Mouse (Mus musculus) gastrocnemius, postnatal 4 days (tissue): ENCODE measurements around the gene Cog2. TPM values are rescaled to one million over a fixed set of nuclear protein-coding genes. Genes with fewer than 3 reads are reported as not detected.

ENCODE experiments used
- DNase-seq, 2 experiments: peaks; one replicate each; pipeline ENCODE4 v3.0.0; 2021 to 2022; ENCODE audit warnings: low spot score in 2 of 2, mixed read lengths in 2 of 2
- total RNA-seq, 2 experiments: library from RNA; stranded (reverse); gene quantifications; 2 replicates each; pipeline ENCODE4 v1.2.3; 2021

The Cog2 gene
- total RNA-seq, 2 experiments from 2014 or later: 29.3 to 33.9 TPM

DNA sequence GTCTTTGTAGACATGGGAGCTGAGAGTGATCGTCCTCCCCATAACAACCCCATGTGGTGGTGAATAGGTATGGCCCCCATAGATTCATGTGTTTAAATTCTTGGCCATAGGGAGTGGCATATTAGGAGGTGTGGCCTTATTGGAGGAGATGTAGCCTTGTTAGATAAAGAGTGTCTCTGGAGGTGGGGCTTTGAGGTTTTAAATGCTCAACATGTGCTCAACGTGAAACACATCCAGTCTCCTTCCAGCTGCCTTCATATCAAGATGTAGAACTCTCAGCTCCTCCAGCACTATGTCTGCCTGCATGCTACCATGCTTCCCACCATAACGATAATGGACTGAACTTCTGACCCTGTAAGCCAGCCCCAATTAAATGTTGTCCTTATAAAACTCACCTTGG, 4.5 kb upstream of the Cog2 start:
- DNase-seq: no peak

GRCm38 (mm10) chr8:124516525-124516924, 4.0 kb upstream of the Cog2 start:
- DNase-seq: no peak

DNA sequence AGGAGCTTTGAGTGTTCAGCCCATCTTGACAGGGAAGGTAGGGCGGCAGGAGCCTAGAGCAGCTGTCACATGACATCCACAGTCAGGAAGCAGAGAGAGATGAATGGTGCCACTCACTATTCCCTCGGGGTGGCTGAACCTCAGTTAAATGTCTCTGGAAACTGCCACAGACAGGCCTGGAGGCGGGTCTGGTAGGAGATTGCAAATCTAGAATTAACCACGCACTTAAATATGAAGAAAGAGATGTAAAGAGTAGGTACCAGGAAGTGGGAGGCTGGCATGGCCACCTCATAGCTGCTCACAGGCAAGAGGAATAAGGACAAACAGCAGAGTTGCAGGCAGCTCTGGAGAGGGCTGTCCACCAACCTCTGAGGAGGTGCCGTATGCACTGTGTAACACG, 3.4 kb upstream of the Cog2 start:
- no peak for DNase-seq

DNA sequence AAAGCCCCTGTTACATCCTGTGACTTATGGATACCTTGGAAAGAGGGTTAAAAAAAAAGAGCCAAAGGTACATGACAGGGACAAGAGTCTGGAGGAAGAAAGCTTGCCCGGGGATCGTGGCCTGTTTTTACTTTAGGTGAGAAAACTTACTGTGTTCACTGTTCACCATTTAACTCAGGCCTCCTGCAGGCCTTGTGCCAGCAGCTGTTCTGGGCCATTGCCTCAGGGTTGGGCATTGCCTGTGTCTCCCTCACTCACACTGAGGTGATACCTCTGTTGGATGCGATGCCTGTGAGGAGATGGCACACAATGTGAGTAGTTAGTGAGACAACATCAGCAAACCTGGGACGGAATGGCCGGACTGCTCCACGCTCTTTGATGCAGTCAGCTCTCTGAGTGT, 1.4 kb downstream of the Cog2 start:
- DNase-seq: no peak

- DNase-seq: no peak
These were observed 5.7 kb downstream of the Cog2 start for GRCm38 (mm10) chr8:124526261-124526660.

GRCm38 (mm10) chr8:124530076-124530475, 9.5 kb downstream of the Cog2 start:
- no peak for DNase-seq

GRCm38 (mm10) chr8:124530556-124530955, 10.0 kb downstream of the Cog2 start:
- DNase-seq: no peak

DNA sequence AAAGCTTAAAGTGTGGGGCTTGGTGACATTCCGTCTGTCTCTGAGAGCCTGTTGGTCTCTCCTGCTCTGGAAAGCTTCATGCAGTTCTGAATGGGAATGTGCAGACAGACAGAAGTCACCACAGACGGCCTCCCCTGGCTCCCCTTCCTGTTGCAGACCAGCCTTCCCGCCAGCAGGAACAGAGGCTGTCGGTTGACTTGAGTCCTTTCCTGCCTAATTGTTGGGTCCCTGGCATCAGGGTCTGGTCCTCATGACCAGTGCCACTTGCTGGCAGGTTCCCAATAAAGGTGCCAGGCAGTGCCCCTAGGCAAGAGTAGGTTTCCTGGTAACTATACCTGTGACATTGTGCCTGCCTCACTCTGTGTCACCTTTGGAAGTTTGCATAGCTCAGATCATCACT, 10.4 kb downstream of the Cog2 start:
- no peak for DNase-seq

DNA sequence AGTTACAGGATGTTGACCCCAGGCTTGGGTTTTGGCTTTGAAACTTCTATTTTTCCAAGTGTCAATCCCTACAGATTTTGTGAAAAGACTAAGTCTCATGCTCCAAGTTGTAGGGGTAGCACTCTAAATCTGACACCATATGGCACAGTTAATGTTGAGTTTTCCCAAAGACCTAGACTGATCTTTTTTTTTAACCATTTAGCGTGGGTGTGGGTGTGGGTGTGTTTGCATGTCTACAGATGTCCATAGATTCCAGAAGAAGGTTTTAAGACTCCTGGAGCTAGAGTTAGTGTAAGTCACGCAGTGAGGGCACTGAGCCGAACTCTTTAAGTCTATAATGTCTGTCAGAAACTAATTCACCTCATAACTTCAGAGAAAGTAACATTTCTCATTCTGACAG, 12.1 kb downstream of the Cog2 start:
- DNase-seq: no peak

GRCm38 (mm10) chr8:124535451-124535850, 14.9 kb downstream of the Cog2 start:
- DNase-seq: no peak

DNA sequence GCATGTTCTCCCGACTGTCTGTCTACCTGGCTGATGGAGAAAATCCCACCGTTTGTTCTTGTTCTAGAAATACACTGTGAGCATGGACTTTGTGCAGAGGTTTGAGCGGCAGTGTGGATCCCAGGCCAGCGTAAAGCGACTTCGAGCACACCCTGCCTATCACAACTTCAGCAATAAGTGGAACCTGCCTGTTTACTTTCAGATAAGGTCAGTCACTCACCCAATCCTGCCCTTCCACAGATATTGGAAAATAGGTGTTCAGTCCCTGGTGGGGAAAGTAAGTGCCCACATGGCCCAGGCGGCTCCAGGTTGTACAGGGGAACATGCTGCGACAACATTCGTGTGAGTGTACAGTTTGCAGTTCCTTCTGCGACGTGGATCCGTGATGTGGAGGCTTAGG, 20.3 kb downstream of the Cog2 start:
- DNase-seq: no peak

DNA sequence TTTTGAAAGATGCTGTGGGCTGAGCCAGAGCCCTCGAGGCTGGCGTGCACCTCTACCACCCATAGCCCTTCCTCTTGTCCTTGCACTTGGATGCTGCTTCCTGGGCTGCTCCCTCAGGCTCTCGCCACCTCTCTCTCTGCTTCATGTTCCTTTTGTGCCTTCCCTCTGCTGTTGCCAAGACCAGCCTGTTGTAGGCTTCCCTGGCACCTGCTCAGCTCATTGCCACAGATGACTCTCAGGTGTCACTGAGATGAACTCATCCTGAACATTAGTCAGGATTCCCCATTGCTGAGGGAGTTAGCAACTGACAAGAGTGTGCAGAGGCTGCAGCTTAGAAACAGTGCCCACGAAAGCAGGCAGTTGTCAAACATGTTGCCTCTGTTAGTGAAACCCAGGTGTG, 21.4 kb downstream of the Cog2 start:
- DNase-seq: no peak

- no peak for DNase-seq
These were observed 22.7 kb downstream of the Cog2 start for GRCm38 (mm10) chr8:124543272-124543671.

DNA sequence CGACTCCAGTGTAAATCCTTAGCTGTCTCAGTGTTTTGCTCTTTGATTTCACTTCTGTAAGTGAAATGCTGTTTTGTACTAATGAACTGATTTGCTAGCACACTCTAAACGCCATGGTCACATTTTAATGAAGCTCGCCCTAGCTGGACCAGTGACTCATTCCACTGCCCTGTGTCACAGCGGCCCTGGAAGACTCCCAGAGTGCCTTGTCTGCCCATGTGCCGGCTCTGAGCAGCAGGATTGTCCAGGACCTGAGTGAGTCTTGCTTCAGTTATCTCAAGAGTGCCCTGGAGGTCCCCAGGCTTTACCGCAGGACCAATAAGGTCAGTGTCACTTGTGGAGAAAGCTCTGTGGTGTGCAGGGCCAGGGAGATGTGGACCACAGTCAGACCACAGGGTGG, 25.8 kb downstream of the Cog2 start:
- DNase-seq: no peak

DNA sequence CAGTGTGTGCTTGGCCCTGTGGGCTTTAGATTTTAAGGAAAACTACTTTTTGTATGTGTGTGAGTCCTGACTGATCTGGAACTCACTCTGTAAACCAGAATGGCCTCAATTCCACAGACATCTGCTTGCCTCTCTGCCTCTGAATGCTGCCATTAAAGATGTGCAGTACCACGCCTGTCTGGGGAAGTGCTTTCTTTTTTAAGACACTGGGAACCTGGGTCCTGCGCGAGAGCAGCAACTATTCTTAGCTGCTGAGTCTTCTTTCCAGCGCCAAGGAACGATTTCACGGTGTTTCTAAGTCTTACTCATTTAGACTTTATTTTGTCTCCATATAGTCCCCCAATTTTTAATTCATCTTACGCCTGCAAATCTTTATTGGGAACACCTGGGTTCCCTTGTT, 26.2 kb downstream of the Cog2 start:
- DNase-seq: no peak

DNA sequence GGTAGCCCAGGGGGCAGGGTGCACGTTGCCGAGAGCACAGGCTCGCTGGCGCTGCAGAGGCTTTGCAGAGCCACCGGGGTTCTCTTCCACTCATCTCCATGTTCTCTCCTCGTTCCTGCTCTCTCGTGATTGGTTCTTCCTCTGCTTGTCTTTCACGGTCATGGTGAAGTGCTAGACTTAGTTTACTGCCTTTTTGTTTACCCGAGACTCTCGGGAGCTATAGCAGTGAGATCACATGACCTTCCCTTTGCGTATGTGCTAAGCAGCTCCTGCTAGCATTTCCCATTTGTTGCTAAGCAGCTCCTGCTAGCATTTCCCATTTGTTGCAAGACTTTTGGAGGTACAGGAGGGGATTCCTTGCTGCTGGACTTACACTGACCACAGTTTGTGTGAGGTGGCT, 26.7 kb downstream of the Cog2 start:
- no peak for DNase-seq

- no peak for DNase-seq
These were observed 27.6 kb downstream of the Cog2 start for GRCm38 (mm10) chr8:124548187-124548586.

DNA sequence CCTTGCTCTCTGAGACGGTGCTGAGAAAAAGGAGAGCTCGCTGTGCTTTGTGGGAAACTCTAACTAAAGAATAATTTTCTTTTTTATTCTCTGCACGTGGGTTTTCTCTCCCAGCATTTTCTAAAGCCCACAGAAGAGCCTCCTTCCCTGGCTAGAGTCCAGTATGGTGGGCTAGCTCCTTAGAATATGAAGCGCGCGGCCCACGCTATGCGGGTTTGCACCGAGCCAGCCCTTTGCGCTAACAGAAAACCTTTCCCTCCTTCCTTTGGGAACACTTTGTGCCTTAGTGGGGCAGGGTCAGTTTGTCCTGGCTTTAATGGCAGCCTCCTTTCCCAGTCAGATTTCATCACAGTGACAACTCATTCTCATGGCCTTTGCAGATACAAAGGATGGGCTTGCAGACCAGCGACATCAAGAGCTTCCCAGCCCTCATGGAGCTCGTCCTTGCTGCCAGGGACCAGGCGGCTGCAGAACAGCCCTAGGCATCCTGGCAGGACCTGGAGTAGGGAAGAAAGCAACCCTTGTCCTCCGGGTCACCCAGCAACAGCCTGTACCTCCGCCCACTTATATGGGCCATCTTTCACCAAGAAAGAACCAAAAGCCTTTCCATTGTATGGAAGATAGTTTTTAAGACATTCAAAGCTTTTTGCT, 30.6 kb downstream of the Cog2 start:
- DNase-seq: no peak

DNA sequence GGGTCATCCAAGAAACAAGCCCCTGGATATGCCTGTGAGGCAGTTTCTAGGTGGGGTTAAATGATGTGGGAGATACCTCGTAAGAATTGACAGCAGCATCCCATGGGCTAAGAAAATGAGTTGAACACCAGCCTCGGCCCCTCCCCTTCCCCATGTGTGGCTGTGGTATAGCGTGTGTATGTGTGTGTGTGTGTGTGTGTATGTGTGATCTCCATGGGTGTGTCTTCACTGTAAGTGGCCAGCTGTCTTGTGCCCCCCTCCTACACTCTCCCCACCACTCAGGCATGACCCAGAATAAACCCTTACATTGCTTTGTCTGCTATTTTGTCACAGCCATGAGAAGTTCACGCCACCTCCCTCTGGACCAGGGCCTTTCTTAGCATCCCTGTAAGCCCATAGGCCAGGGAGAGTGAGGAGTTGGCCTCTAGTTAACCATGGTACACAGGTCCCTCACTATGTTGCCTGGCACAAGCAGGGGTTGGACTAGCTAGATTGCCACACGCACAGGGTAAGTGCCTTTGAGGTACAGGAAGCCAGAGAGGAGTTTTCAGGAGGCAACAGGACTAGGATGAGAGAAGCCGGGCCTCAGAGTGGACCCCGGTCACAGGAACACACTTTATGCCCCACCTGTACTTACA, 34.7 kb downstream of the Cog2 start:
- no peak for DNase-seq

DNA sequence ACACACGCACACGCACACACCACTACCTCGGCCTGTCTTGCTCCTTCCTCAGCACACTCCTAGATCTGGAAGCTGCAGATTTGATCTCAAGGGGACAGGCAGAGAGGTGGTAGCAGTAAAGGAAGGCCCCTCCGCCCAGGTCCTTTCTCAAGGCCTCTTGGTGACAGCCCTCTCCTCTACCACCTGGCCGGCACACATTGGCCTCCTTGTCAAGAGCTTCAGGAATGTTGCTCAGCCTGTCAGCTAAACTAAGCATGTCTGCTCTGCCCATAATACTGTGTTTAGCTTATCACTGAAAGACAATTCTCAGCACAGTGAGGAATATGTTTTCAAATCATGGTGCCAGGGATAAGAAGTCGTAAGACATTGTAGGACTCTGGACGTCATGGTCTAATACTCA, 35.6 kb downstream of the Cog2 start:
- no peak for DNase-seq

DNA sequence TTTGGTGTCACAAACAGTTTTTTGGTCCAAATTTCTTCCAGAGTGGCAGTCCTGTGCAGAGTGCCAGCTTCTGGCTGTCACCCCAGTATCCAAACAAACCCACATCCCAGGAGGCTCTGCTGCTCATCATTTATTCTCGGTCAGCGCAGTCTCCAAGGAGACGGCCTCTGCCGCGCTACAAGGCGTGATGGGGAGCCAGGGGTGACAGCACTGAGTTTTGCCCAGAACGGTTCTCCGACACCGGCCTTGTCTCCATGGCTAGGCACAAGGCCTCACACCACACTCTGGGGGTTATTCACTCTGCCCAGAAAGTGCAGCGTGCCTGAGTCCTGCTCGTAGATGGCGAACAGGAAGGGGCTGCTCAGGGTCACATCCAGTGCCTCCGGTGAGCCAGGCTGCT, 36.1 kb downstream of the Cog2 start:
- no peak for DNase-seq

DNA sequence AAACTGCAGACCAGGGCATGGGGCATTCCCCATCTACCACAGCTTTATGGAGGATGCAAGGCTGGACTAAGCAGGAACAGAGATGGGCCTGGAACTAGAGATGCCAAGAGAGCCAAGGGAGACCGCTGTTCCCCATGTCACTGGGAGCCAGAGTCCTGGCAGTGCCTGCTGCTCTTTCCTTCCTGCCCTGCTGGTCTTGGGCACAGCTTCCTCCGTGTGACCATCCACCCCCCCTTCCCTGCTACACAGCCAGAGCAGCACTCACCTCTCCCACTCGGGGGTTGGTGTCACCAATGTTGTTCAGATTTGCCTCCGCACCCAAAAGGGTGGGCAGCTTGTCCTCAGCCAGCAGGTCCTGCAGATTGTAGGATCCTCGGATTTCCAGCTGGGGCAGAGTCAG, 36.9 kb downstream of the Cog2 start:
- no peak for DNase-seq

GRCm38 (mm10) chr8:124567126-124567525, 46.6 kb downstream of the Cog2 start:
- DNase-seq: no peak
